Mouse (Mus musculus) neural tube, embryonic 11.5 days (tissue): ENCODE measurements around the gene Sfta2. TPM values are rescaled to one million over a fixed set of nuclear protein-coding genes. Genes with fewer than 3 reads are reported as not detected.

Experiments used
- ATAC-seq: fragments of 200-750 bp; cut with Nextera tagmentation; 2 replicates; pipeline ENCODE4 v1.8.0; 2017; ENCODE audit warnings: moderate number of reproducible peaks, mild to moderate bottlenecking, moderate TSS enrichment, moderate library complexity; ENCODE audit not compliant: insufficient read depth, low FRiP score, low TSS enrichment
- DNase-seq: peaks from one replicate; pipeline ENCODE4 v3.0.0-alpha.2; 2015; ENCODE audit warnings: low spot score
- H3K27ac ChIP-seq: fragments of 300-500 bp; sonication (generic); 2 replicates; pipeline ENCODE4 v1.5.1; 2014; ENCODE audit warnings: low read depth, mild to moderate bottlenecking, low read length
- H3K27me3 ChIP-seq: fragments of 300-500 bp; sonication (generic); 2 replicates; pipeline ENCODE4 v1.6.1; 2014; ENCODE audit warnings: mild to moderate bottlenecking, low read length, mixed read lengths; ENCODE audit not compliant: control insufficient read depth, insufficient read depth
- H3K36me3 ChIP-seq: fragments of 300-500 bp; sonication (generic); 2 replicates; pipeline ENCODE4 v1.6.1; 2014; ENCODE audit warnings: mild to moderate bottlenecking, low read length, moderate library complexity, mixed read lengths; ENCODE audit not compliant: control insufficient read depth, insufficient read depth
- H3K4me1 ChIP-seq: fragments of 300-500 bp; sonication (generic); 2 replicates; pipeline ENCODE4 v1.6.1; 2014; ENCODE audit warnings: low read length, mixed read lengths; ENCODE audit not compliant: control insufficient read depth, insufficient read depth
- H3K4me2 ChIP-seq: fragments of 300-500 bp; sonication (generic); 2 replicates; pipeline ENCODE4 v1.6.1; 2014; ENCODE audit warnings: low read depth, mild to moderate bottlenecking, moderate library complexity
- H3K4me3 ChIP-seq: fragments of 300-500 bp; sonication (generic); 2 replicates; pipeline ENCODE4 v1.5.1; 2014; ENCODE audit warnings: low read depth, low read length
- H3K9ac ChIP-seq: fragments of 300-500 bp; sonication (generic); 2 replicates; pipeline ENCODE4 v1.6.1; 2014; ENCODE audit warnings: mild to moderate bottlenecking, low read length
- H3K9me3 ChIP-seq: fragments of 300-500 bp; sonication (generic); 2 replicates; pipeline ENCODE4 v1.6.1; 2016; ENCODE audit warnings: low read length; ENCODE audit not compliant: control insufficient read depth
- WGBS: fragments of 180-500 bp; shearing (Covaris S2); extraction: QIAGEN DNeasy Blood & Tissue Kit; methylation state at CpG from one replicate; pipeline ENCODE4 v1.1.7; 2014; 5-methylcytosine and 5-hydroxymethylcytosine counted together
- polyA plus RNA-seq: library from polyadenylated mRNA; unstranded; fragments of >200 nt; fragmentation: Nextera tagmentation; extraction: Ambion mirVana; gene quantifications from 2 replicates; pipeline ENCODE4 v1.2.1, GENCODE M21; 2014

Sfta2 gene
- polyA plus RNA-seq, 1 experiment from 2014 or later = not detected

DNA sequence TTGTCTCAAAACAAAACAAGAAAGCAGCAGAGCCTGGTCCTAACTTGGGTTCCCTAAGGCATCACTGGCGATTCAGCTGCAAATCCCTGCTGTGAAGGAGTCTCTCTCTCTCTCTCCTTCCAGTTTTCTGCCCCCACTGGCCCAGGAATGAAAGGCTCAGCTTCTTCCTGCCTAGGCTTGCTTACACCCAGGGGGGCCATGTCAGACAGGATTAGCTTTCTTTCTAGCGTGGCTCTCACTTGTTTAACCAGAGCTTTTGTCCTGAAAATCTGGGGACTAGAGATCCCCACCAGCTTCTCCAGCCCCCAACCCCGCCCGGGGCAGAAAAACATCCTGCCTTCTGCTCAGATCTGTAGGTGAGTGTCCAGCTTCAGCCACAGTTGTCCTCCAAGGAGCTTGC, 13.0 kb upstream of the Sfta2 start:
- 40% methylated on average over 4 of the region's 4 CpGs for WGBS
- H3K4me2 ChIP-seq = no peak overlapping the region
- DNase-seq (no peak), ATAC-seq (no peak)
- H3K4me3 ChIP-seq = no peak overlapping the region
- no peak overlapping the region for H3K27ac ChIP-seq
- no peak overlapping the region for H3K9ac ChIP-seq
- no peaks in the 10 kb centered on the region for H3K9me3 ChIP-seq
- no peaks in the 10 kb centered on the region for H3K27me3 ChIP-seq
- no peaks in the 10 kb centered on the region for H3K4me1 ChIP-seq
- no peaks in the 10 kb centered on the region for H3K36me3 ChIP-seq

GRCm38 (mm10) chr17:35590410-35591218, 10.7 kb upstream of the Sfta2 start:
- DNase-seq = peak; percentile 83
- H3K9me3 ChIP-seq = no peaks in the 10 kb centered on the region
- H3K27me3 ChIP-seq = no peaks in the 10 kb centered on the region
- no peak overlapping the region for H3K27ac ChIP-seq
- no peaks in the 10 kb centered on the region for H3K36me3 ChIP-seq
- ATAC-seq = peak; percentile 27; the same call in 1 of the 2 replicates
- WGBS = 52% methylated on average over 21 of the region's 21 CpGs
- H3K4me2 ChIP-seq = no peak overlapping the region
- no peak overlapping the region for H3K9ac ChIP-seq
- H3K4me3 ChIP-seq = no peak overlapping the region
- no peaks in the 10 kb centered on the region for H3K4me1 ChIP-seq

- WGBS = 87% methylated on average over 7 of the region's 7 CpGs
- H3K27ac ChIP-seq = no peak overlapping the region
- H3K4me1 ChIP-seq = no peaks in the 10 kb centered on the region
- H3K9me3 ChIP-seq = no peaks in the 10 kb centered on the region
- no peak overlapping the region for H3K9ac ChIP-seq
- H3K36me3 ChIP-seq = no peaks in the 10 kb centered on the region
- H3K27me3 ChIP-seq = no peaks in the 10 kb centered on the region
- ATAC-seq (peak; percentile 16; the same call in 1 of the 2 replicates), DNase-seq (peak; percentile 19)
- H3K4me3 ChIP-seq = no peak overlapping the region
- no peak overlapping the region for H3K4me2 ChIP-seq
Measured at GRCm38 (mm10) chr17:35591219-35591578, 10.2 kb upstream of the Sfta2 start.

DNA sequence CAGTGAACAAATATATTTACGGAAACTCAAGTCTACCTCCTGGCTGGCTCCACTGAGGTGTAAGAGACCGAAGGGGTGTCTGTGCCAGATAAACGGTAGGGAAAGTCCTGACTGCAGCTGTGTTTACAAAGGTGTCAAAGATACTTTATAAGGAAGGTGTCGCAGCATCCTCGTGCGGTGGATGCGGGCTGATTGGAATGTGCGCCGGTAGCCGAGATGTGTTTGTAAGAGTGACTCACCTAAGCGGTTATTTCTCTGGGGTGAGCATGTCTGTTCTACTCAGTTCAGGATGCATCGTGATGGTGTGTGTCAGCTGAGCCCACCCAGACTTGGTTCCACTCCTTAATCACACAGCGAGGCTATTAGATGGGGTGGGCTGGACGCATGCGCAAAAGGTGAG, 9.6 kb upstream of the Sfta2 start:
- Histone ChIP-seq H3K36me3 (no peaks in the 10 kb centered on the region), H3K9me3 (no peaks in the 10 kb centered on the region), H3K4me2 (no peak overlapping the region), H3K27ac (no peak overlapping the region), H3K9ac (no peak overlapping the region), H3K4me1 (no peaks in the 10 kb centered on the region), H3K4me3 (no peak overlapping the region), H3K27me3 (no peaks in the 10 kb centered on the region)
- WGBS = 93% methylated on average over 15 of the region's 15 CpGs
- DNase-seq (no peak), ATAC-seq (no peak)

GRCm38 (mm10) chr17:35592131-35592530, 9.2 kb upstream of the Sfta2 start:
- H3K4me3 ChIP-seq = no peak overlapping the region
- H3K27ac ChIP-seq = no peak overlapping the region
- no peak for ATAC-seq
- 88% methylated on average over 9 of the region's 9 CpGs for WGBS
- no peaks in the 10 kb centered on the region for H3K9me3 ChIP-seq
- H3K4me2 ChIP-seq = no peak overlapping the region
- no peaks in the 10 kb centered on the region for H3K27me3 ChIP-seq
- no peak overlapping the region for H3K9ac ChIP-seq
- no peaks in the 10 kb centered on the region for H3K36me3 ChIP-seq
- no peaks in the 10 kb centered on the region for H3K4me1 ChIP-seq
- no peak for DNase-seq

DNA sequence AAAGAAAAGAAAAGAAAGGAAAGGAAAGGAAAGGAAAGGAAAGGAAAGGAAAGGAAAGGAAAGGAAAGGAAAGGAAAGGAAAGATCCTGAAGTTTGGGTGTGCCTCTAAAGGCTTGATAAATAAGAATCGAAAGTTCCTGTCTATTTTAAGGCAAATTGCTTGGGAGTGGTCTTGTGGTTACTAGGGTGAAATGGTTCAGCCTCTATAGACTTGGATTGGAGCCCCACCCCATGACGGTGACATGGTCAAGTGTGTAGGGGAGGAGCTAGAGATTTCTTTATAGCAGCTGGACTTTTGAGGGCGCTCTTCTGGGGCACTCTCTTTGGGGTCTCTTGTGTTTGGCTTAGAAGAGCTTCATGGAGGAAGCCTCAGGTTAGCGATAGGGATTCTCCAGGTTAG, 7.6 kb upstream of the Sfta2 start:
- no peak overlapping the region for H3K4me3 ChIP-seq
- H3K36me3 ChIP-seq = no peaks in the 10 kb centered on the region
- ATAC-seq (no peak), DNase-seq (no peak)
- no peak overlapping the region for H3K27ac ChIP-seq
- H3K9me3 ChIP-seq = no peaks in the 10 kb centered on the region
- no peak overlapping the region for H3K4me2 ChIP-seq
- 39% methylated on average over 4 of the region's 4 CpGs for WGBS
- no peaks in the 10 kb centered on the region for H3K4me1 ChIP-seq
- H3K27me3 ChIP-seq = no peaks in the 10 kb centered on the region
- H3K9ac ChIP-seq = no peak overlapping the region

- H3K9me3 ChIP-seq = no peaks in the 10 kb centered on the region
- DNase-seq = no peak
- H3K36me3 ChIP-seq = no peaks in the 10 kb centered on the region
- H3K4me3 ChIP-seq = no peak overlapping the region
- H3K27ac ChIP-seq = no peak overlapping the region
- WGBS = 82% methylated on average over 7 of the region's 7 CpGs
- no peak overlapping the region for H3K9ac ChIP-seq
- no peak overlapping the region for H3K4me2 ChIP-seq
- H3K4me1 ChIP-seq = no peaks in the 10 kb centered on the region
- no peaks in the 10 kb centered on the region for H3K27me3 ChIP-seq
- ATAC-seq = no peak
Measured at GRCm38 (mm10) chr17:35594456-35594855, 6.9 kb upstream of the Sfta2 start.

DNA sequence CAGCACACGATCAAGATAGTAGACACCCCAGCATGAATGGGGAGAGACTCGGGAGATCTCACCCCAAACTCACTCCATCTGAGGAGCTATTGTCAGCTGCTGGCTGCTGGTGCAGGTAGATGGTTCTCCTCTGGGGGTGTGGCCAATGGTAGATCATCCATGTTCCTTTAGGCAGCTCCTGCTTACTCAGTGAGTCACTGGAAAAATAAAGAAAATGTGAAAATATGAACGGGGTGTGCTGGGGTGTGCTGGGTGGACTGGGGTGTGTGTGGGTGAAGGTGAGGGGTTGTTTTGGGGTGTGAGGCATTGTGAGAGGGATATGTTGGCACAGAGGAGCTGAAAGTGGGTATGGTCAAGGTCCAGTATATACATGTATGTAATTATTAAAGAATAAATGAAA, 4.0 kb upstream of the Sfta2 start:
- Histone ChIP-seq H3K27me3 (no peaks in the 10 kb centered on the region), H3K4me3 (no peak overlapping the region), H3K9ac (no peak overlapping the region), H3K27ac (no peak overlapping the region), H3K36me3 (no peaks in the 10 kb centered on the region), H3K4me1 (no peaks in the 10 kb centered on the region), H3K4me2 (no peak overlapping the region), H3K9me3 (no peaks in the 10 kb centered on the region)
- no peak for DNase-seq
- no peak for ATAC-seq
- WGBS = 89% methylated on average over 3 of the region's 3 CpGs

DNA sequence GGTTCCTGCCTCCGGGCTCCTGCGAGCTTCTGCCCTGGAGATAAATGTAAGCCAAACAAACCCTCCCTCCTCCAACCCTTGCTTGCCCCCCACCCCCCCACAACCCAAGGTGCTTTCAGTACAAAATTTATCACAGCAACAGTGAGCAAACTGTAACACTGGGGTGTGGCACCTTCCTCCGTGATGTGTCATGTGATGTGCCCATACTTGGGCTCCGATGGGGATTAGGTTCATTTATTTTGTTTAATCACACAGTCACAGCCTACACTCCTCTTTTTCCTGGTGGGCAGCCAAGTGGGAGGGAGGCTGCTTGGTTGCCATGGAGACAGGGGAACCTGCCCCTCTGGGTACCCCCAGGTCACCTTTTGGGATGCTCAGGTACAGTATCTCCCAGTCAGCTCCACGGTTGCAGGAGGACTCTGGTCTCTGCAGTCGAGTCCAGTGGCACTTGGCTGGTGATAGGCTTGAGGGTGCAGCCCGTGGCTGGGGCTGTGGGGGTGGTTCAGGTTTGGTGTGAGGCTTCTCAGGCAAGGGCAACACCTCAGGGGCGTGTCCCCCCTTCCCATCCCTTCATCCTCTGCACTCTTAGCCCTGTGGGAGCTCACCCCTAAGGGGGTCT, 496 bp downstream of the Sfta2 start:
- H3K27ac ChIP-seq = no peak overlapping the region
- WGBS = 59% methylated on average over 8 of the region's 8 CpGs
- no peaks in the 10 kb centered on the region for H3K36me3 ChIP-seq
- DNase-seq (no peak), ATAC-seq (no peak)
- no peak overlapping the region for H3K9ac ChIP-seq
- no peak overlapping the region for H3K4me2 ChIP-seq
- no peaks in the 10 kb centered on the region for H3K4me1 ChIP-seq
- no peak overlapping the region for H3K4me3 ChIP-seq
- no peaks in the 10 kb centered on the region for H3K9me3 ChIP-seq
- no peaks in the 10 kb centered on the region for H3K27me3 ChIP-seq
